Mouse (Mus musculus) kidney, adult 18-20 months (tissue): ENCODE measurements around the gene Acox2.
A peak's percentile ranks its signal among the peaks of the same experiment; 100 is the strongest.

Source experiments
- DNase-seq: peaks from one replicate; pipeline ENCODE4 v3.0.0; 2021

Gene Acox2

DNA sequence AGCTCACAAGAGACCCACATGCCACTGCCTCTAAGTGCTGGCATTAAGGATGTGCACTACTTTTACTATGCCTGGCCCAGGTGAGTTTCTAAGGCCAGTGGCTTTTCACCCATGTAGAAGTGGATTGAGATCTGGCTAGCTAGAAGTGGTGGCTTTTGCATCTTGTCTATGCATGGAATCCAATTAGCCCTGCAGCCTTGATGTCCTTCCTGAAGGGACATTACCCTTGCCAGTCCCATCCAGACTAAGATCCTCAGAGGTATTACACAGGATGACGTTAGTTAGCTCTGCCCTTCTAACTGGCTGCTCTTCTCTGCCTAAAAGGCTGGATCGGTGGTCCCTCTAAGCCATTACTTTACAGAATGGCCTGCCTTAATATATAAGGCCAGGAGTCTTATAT lies 46.2 kb downstream of the Acox2 start:
- DNase-seq, result no peak

DNA sequence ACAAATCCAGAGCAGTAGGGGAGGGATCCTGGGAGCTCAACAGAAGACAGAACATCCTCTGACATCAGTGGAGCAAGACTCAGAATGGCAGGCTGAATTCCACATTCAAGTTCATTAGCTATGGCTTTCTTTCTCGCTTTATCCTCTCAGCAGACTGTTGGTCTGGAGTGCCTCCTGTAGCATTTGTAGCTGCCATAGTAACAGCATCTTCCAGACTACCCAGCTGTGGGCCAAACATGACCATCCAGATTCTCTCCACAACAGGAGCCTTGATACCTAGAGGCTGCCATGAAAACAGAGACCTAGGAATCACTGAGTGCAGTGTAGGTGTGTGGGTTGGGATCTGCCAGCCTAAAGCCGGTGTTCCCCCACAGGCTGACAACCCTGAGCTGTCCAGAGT lies 49.3 kb downstream of the Acox2 start:
- no peak for DNase-seq

DNA sequence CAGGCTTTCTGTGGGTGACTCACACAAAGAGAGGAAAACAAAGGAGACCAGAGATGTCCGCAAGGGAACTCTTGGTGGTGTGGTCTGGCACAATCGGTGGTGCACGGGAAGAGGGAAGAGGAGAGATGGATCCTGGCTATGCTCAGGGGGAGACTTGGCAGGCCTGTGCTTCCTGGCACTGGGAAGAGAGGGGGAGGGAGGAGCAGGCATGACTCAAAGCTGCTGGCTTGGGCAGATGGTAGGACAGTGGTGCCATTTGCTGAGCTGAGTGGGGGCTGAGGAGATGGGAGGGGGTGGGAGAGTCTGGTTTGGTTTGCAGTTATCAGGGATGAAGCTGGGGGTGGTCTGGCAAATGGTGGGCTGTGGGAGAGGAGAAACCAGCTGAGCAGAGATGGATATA lies 50.3 kb downstream of the Acox2 start:
- no peak for DNase-seq

DNA sequence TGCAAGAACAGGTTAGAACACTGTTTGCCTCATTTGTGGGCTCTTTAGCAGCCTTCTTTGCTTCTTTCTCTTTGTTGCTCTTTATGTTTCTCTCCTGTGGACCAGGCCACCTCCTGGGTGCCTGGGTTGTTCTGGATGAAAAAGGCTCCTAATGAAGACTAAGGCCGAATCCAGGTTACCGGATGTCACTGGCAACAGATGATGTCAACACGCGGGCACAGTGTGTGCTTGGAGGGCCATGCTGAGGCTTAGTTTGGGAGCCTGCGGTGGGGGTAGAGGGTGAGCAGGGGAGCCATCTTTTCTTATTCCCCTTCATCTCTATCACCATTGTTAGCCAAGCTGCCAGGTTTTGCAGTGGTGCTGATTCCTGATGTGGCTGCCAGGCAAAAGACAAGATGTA lies 51.6 kb downstream of the Acox2 start:
- DNase-seq, result no peak

DNA sequence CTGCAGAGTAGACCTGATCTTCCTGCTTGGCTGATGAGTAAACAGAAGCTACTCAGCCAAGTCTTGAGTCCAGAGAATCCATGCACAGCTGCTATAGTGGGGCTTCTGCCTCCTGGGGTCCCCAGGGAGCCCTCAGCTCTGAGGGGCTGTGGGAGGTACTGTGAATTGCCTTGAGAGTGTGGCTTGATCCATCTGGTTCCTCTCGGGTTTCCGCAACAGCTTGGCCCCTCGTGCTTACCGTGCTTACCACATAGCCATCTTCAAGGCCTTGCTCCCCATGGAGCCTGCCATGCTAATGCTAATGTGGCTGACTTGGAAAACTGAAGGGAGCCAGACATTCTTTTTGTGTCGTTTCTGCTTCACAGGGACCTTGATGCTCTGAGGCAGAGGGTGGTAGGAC lies 52.0 kb downstream of the Acox2 start:
- no peak for DNase-seq

DNA sequence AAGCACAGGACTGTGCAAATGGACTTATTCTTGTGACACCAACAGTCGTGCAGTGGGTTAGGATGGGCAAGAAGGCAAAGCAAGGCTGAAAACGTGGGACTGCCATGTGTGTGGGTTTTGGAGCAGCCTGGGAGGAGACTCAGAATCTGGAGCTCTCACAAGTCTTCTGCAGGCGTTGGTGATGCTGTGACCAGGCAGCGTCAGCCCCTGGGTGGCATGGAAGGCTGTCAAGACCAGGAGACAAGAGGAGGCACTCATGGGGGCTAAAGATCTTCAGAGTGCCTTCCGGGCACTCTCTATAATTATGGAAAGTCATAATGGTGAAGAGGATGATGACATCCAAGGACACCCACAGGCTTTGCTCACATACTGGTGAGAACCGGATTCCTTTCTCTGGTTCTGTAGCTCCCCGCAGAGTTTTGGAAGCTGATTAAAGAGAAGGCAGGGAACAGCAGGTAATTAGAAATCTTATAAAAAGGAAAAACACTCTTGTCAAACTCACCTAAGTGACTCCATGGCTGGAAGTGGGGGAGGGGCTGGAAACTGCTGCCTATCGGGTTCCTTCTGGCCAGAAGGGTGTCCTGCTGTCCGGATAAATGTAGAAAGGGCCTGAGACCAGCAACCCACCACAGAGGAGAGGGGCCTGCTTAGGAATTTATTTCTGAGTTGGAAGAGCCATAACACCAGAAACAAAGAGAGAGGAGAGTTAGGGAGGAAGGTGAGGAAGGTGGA lies 52.8 kb downstream of the Acox2 start:
- DNase-seq, result no peak

DNA sequence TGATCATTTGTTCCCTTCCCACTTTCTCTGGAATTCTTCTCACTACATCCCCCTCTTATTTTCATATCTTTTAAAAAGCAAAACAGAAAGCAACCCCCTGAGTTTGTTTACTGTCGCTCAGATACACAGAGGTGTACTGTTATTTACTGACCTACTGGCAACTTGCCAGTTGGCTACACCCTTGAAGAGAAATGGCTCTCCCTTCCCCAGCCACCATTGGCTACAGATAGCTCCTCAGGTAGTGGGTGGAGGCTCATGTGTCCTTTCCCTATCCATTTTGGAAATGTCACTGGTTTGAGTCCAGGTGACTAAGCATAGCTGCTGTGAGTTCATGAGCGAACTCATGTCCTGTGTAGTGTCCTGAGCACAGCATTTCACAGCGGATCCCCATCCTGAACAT lies 57.4 kb downstream of the Acox2 start:
- no peak for DNase-seq

DNA sequence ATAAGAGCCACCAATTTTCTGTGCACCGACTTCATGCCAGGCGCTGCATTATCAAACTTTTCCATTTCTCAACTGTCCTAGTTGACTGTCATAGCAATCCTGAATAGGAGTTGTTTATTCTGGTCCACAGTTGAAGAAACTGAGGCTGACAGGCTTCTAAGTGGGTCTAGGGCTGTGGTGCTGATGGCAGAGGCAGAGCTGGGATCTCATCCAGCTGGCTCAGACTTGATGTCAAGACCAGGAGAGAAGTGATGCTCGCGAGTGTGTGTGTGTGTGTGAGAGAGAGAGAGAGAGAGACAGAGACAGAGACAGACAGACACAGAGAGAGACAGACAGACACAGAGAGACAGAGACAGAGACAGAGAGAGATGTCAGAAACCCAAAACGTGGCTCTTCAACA lies 58.4 kb downstream of the Acox2 start:
- DNase-seq, result no peak

DNA sequence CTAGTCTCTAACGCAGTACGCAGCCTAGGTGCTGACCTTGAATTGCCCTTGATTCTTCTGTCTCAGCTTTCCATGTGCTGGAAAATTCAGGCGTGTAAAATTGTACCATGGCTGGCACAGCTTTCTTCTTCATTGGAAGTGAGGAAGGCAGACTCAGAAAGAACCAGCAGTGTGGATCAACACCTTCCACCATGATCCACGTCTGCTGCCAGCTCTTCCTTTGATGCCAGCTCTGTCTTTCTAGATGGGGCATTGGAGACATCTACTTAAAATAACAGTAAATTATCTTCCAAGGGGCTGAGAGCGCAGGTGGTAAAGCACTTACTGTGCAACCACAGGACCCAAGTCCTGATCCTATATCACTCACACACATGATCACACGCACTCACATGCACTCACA lies 66.4 kb downstream of the Acox2 start:
- no peak for DNase-seq

DNA sequence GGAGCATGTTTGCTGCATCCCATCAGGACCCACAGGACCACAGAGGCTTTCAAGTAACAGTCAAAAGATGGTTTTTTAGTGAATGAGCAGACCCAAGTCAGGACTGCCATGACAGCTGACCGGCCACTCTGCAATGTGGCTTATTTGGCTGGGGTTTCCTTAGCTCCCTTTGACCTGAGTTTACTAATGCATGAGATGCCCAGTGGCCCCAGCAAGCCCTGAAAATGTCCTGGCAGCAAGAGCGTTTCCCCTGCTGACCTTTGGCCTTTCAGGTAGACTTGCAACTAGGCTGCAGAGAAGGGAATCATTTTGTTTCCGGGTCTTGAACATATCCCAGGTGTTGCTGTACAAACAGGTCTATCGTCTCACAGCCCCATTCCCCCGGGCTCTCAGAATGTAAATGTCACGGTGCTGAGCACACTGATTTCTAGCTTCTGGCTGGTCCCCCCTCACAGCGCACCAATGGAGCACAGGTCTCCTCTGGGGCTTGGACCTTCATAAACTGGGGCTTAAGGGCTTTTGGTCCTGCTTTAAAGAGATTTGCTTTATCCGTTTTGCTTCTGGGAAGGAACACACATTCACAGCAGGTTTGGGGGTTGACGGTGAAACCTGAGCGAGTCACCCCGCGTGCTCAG lies 67.7 kb downstream of the Acox2 start:
- no peak for DNase-seq

DNA sequence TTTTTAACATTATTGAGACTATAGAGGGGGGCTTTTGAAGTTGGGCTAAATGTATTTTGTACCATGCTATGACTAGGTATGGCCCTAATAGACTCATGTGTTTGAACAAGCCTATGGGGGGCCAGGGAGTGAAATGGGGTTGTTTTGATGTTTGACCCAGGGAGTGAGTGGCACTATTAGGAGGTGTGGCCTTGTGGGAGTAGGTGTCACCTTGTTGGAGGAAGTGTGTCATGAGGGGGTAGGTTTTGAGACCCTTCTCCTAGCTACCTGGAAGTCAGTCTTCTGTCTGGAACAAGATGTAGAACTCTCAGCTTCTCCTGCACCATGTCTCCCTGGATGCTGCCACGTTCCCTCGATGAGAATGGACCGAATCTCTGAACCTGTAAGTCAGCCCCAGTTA lies 68.6 kb downstream of the Acox2 start:
- no peak for DNase-seq

DNA sequence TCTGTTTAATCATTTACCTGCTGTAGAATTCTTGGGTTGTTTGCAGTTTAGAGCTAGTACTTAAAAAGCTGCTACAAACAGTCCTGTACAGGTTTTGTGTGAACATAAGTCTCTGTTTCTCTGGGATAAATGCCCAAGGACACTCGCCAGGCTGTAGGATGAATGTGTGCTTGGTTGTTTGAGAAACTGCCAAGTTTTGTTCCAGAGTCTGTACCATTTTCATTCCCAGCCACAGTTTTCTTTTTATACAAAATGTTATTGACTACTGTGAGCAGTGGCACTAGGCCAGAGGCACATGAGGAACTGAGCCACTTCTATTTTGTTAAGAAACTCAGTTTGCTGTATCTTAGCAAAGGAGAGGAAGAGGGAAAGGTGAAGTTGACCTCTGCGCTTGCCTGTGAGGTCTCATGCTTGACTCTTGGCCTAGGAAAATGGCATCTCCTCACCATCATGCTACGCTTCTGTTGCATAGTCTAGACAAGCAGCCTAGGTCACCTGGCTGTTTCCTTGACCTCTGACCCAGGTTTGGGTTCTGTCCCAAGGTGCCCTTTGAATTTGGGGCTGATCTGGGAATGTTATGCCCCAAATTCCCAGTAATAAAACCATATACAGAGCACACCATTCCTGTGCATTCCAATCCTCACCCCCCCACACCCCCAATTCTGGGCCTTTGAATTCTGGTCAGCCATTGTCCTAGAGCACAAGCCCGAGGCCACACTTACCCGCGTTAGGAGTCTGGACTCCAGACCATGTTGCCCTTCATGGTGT lies 72.7 kb downstream of the Acox2 start:
- peak; percentile 27 for DNase-seq

DNA sequence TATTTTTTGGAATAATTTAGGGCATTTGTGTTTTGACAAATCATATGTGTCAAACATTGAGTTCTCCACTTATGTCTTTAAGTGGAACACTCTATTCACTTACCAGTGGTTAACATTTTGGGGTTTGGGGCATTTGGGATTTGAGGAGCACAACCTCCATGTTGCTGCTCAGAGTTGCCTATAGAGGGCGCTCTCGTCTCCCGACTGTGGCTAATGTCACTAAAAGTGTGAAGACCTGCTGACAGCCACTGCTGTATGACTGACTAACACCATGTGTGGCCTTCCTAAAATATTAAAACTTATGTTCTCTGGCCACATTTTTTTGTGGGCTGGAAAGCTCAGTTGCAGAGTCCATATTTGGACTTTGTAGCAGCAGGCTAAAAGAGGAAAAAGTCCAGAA lies 75.8 kb downstream of the Acox2 start:
- no peak for DNase-seq

DNA sequence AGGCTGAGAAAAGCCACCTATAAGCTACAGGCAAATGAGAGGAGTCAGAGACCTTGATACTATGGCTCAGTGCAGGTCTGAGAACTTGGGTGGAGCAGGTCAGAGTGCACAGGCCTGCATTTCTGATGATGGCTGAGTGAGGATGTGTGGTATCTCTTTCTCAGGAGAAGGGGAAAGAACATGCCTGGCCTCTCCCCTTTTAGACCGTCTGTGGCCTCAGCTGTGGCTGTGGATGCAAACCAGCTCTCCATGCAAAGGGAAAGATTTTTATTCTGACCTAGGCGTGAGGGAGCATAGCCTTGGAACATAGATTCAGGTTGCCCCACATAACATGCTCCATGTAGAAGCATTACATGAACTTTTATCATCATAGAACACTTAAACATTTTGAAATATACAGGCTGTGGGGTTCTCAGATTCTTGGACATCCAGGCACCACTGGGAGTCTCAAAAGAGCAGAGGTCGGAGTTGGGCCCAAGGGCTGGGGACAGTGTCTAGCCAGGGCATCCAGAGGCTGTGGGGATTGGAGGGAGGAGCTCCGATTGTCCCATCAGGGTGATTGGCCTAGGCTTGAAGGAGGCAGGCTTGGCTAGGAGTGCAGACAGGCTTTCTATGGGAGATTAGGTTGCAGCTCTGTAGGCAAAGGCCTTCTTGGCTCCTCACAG lies 78.7 kb downstream of the Acox2 start:
- DNase-seq, result no peak

DNA sequence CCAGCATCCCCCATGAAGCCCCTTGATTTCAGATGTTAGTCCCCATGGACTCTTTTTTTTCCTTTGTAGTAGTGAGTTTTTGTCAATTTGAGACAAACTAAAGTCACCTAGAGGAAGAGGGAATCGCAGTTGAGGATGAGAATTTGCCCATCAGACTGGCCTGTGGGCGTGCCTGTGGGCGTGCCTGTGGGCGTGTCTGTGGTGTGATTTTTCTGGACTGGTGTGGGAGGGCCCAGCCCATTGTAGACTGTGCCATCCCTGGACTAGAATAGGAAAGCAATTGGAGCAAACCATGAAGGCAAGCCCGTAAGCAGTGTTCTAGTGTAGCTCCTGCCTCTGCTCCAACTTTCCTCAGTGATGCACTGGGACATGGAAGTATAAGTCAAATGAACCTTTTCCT lies 82.9 kb downstream of the Acox2 start:
- DNase-seq, result no peak
